Mouse (Mus musculus) neural tube, embryonic 10.5 days (tissue): ENCODE data around the gene Dusp13.

Experiments
- DNase-seq: peaks from one replicate; pipeline ENCODE4 v3.0.0-alpha.2; 2017; ENCODE audit warnings: low spot score; ENCODE audit errors: extremely low spot score

The Dusp13 gene

DNA sequence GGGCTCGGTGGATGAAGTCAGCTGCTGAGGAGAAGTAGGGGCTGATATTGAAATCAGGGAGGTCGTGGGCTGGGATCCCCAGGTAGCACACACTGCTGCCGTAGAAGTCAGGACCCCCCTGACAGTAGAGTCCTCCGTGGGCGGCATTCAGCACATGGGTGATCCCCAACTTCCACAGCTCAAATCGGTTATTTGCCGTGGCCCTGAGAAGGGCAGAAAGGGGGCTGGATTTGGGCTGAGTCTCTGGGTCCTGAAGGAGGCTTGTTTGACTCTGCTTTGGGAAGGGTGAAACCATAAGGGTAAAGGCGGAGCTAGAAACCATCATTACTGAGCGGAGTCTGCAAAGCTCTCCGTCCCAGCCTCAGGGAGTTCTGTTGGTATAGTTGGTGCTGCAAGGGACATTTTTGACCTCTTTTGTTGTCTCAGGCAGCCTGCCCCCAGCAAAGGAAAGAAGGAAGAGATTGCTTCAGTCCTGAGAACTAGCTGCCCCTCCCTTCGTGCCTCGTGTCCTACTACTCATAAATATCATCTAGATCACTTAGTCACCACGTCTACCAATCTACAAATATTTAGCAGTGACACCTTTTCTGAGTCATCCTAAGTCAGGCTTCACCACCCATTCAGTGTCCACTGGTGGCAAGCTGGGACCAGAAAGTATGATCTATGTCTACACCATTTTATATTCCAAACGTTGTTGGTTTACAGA is 3.4 kb downstream of the Dusp13 start:
- DNase-seq: no peak

DNA sequence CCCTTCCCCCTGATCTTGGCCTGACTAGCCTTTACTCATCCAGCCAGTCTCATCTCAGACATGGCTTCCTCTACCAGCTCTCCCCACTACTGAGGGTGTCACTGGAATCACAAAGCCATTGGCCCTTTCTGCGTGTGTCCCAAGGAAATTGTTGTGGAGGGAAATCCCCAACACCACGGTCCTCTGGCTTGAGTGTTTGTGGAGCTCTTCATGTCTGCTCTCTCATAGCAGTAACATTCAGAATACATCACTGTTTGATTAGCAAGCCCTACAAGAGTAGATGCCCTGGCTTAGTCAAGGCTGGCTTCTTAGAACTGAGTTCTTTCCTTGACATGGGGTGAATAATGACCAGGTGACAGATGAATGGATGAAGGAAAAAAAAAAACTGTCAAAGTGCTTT is 4.1 kb downstream of the Dusp13 start:
- no peak for DNase-seq

DNA sequence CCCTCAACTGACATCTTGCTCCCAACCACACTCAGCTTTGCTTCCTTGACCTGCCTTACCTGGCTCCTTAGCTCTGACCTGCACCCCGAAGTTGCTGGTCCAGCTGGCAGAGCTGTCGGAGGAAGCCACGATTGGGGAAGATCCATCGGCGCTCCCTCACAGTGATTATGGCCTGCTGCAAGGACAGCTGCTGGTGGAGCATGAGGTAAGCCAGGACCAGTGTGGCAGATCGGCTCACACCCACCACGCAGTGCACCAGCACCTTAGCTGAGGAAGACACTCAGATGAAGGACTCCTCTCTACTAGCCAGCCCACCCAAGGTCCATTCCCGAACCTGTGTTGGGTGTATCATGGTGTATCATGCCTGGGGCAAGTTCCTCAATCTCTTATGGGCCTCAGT is 4.7 kb downstream of the Dusp13 start:
- no peak for DNase-seq

DNA sequence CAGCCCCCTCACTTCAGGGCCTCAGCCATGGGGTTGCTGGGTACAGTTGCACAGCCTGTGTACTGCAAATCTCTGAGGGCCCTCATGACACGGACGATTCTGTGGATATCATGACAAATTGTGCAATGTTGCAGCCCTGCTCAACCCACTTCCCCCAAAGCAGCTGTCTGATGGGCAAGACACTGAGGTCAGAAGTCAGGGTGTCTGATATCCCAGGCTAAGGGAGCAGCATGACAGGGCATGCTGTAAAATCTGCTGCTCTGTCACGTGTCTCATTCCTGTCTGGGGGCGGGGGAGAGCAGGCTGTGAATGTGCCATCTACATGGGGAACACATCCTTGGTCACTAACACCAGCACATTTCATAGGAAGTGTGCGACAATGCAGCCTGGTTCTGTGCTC is 5.8 kb downstream of the Dusp13 start:
- DNase-seq: no peak

GRCm38 (mm10) chr14:21744169-21744568 is 6.8 kb downstream of the Dusp13 start:
- DNase-seq: no peak

GRCm38 (mm10) chr14:21742441-21742840 is 8.5 kb downstream of the Dusp13 start:
- DNase-seq: no peak

- peak; percentile 91 for DNase-seq
Observed at GRCm38 (mm10) chr14:21741786-21742185, 9.2 kb downstream of the Dusp13 start.

- no peak for DNase-seq
Observed at GRCm38 (mm10) chr14:21741314-21741713, 9.7 kb downstream of the Dusp13 start.

DNA sequence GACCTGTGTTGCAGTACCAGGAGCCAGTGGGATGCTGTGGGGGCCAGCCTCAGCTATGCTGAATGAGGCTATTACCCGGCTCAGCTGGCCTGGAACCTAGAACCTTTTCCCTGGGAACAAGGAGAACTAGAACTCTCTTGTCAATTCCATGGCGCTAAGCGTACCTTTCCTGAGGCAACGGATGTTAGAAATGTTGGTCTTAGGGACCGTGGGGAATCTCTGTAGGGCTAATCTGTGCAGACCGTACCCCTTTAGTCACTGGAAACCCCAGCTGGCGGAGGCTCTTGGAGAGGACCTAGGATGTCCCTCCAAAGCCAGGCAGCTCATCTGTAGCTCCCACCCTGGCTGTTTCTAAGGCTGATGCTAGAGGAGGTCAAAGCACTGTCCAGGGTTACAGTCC is 10.6 kb downstream of the Dusp13 start:
- no peak for DNase-seq

DNA sequence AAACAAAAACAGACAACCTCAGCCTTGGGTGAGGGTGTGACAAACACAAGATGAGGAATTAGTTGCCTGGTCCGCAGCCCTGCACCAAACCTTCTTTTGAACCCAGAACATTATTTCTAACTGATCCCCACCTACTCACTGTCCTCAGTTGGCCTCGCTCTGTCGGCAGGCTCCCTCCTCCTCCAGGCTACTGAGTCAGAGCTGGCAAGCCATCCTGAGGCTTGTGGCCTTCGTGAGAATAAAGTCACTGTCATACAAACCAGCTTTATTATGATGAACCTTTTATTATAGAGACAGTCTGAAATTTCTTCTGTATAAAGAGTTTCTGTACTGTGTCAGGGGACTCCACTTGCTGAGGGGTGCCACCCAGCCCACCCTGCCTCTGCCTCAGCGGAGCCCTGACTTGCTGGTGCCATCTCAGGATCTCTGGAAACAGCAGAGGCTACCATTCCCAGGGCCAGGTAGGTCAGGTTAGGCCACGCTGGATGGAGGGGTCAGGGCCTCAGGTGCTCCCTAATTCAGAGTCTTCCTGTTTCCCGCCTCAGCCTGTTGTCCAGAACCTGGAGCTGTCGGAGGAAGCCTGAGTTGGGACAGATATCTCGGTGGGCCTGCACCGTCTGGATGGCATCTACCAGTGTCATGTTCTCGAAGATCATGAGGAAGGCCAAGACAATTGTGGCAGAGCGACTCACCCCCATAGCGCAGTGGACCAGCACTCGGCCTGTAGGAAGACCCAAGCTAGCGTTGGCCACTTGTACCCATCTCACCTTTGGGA is 17.7 kb downstream of the Dusp13 start:
- DNase-seq: no peak

GRCm38 (mm10) chr14:21729936-21730335 is 21.0 kb downstream of the Dusp13 start:
- no peak for DNase-seq

DNA sequence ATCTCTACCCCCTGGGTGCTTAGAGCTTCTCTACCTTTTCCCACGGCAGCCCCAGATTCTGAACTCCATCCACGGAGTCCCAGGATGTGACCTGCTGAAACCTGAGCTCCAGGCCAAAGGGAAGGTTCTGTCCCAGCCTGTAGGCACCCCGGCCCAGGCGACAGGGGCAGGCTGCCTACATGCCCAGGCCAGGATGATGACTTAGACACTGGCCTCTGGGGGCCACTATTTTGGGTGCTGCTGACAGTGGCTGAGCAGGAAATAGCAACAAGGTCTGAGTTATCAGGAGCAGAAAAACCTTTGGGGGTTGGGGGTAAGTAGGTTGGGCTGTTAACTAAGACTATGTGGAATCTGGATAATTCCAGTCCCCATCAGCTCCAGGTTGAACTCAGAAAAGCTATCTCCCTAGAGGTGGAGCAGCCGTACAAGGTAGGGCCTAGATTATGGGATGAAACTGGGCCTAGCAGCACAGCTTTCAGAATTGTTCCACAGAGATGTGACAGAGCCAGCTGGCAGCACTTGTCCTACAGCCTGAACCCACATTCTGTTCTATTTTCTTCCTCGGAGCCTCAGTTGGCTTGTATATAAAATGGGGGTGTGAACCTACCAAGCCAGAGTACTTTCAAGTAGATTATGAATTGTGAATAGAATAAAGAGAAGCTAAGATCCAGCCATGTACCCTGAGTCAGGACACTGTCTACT is 21.8 kb downstream of the Dusp13 start:
- DNase-seq: no peak

- no peak for DNase-seq
Observed at GRCm38 (mm10) chr14:21722021-21722698, 28.8 kb downstream of the Dusp13 start.

DNA sequence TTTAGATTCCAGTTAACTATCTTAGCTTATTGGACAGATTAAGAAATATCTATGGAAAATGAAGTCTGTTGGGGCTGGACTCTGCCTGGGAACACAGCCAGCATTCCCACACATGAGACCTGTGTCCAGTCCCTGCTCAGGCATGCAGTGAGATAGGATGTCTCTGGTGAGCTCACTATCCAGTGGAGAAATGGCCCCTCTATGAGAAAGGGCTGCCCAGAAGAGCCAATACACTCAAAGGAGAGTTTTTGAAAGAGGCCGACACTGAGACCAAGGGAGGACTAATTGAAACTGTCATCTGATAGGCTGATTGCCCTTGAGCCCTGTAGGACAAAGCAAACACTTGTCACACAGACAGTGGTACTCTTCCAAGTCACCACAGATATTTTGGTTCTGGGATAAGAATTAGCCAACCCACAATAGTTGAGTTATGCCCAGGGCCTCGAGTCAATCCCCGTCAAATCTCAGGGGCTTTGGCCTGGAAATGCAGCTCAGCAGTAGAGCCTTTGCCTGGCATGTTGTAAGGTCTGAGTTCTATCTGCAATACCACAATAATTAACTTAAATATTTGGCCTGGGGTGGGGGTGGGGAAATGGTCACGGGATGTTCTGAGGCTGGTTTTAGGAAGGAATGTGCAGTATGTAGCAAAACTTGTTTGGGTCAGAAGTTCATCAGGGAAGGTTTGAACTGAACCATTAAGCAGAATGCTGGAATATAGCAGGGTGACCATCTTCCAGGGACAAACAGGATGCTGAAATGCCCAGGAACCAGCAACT is 30.4 kb downstream of the Dusp13 start:
- DNase-seq: no peak

- peak; percentile 28 for DNase-seq
Observed at GRCm38 (mm10) chr14:21719646-21720383, 31.2 kb downstream of the Dusp13 start.

- DNase-seq: no peak
Observed at GRCm38 (mm10) chr14:21714486-21714885, 36.5 kb downstream of the Dusp13 start, which contains the start of gene Dupd1. Gene Dupd1, minus strand, starts transcription at chr14:21714576.

GRCm38 (mm10) chr14:21711231-21711630 is 39.8 kb downstream of the Dusp13 start:
- no peak for DNase-seq

GRCm38 (mm10) chr14:21709545-21709944 is 41.4 kb downstream of the Dusp13 start:
- DNase-seq: peak; percentile 30

DNA sequence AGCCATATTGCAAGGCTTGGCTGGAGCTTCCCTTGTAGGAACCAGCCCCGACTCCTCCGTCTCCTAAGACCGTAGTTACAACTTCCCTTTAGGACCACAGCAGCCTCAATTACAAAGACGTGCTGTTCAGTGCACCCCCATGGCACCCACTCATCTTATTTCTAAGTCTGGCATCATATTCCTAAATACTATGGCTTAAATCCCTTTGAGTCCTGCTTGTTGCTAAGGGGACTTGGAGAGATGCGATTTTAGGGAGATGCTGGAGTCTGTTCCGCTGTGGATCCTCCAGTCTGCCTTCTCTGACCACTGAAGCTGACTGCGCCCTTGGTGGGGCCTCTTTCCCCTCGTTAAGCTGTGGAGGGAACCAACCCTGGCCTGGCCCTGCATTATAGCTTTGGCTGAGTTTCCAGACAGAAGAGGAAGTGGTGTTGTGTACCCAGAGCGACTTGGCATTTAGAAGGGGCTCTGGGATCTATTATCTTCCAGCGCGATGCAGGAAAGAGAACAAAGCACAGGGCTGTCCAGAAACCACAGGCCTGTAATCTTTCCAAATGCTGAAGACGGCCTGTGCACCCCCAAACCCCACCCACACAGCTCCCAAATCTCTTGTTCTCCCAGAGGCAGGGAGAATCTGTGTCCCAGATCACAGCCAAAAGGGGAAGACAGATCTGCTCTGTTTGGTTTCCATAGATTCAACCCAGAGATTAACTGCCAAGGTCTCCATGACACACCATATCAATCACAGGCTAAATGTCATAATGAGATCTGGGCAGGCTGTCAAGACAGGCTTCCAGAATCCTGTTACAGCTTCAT is 44.0 kb downstream of the Dusp13 start:
- no peak for DNase-seq
